Mouse (Mus musculus): ENCODE results near the gene Gm13272. TPM values are rescaled to one million over a fixed set of nuclear protein-coding genes. Genes with fewer than 3 reads are reported as not detected.

Gene Gm13272
- polyA plus RNA-seq, 1 experiment from 2014 or later: not detected

Other genes starting within 250 kb of the Gm13272 start
- gene Ifna15, start 221.6 kb upstream of the Gm13272 start, polyA plus RNA-seq (2014; fragmentation: Nextera tagmentation; extraction: Ambion mirVana): not detected in 2 replicates
- gene Ifna14, start 208.1 kb upstream of the Gm13272 start, polyA plus RNA-seq (2014; fragmentation: Nextera tagmentation; extraction: Ambion mirVana): not detected in 2 replicates
- gene Ifna9, start 187.5 kb upstream of the Gm13272 start, polyA plus RNA-seq (2014; fragmentation: Nextera tagmentation; extraction: Ambion mirVana): not detected in 2 replicates
- gene Ifna12, start 176.5 kb upstream of the Gm13272 start, polyA plus RNA-seq (2014; fragmentation: Nextera tagmentation; extraction: Ambion mirVana): not detected in 2 replicates
- gene C87499, start 145.4 kb upstream of the Gm13272 start, polyA plus RNA-seq (2014; fragmentation: Nextera tagmentation; extraction: Ambion mirVana): not detected in 2 replicates
- gene Ifna13, start 135.4 kb upstream of the Gm13272 start, polyA plus RNA-seq (2014; fragmentation: Nextera tagmentation; extraction: Ambion mirVana): not detected in 2 replicates
- not detected in 2 replicates for gene Ifna16, start 102.9 kb upstream of the Gm13272 start, polyA plus RNA-seq (2014; fragmentation: Nextera tagmentation; extraction: Ambion mirVana)
- not detected in 2 replicates for gene Ifna2, start 95.9 kb upstream of the Gm13272 start, polyA plus RNA-seq (2014; fragmentation: Nextera tagmentation; extraction: Ambion mirVana)
- not detected in 2 replicates for gene Ifnab, start 88.5 kb upstream of the Gm13272 start, polyA plus RNA-seq (2014; fragmentation: Nextera tagmentation; extraction: Ambion mirVana)
- gene Gm26566, start 58.0 kb upstream of the Gm13272 start, polyA plus RNA-seq (2014; fragmentation: Nextera tagmentation; extraction: Ambion mirVana): 0.81 and 1.3 TPM in 2 replicates
- gene Klhl9, start 57.4 kb upstream of the Gm13272 start, polyA plus RNA-seq (2014; fragmentation: Nextera tagmentation; extraction: Ambion mirVana): 136 and 144 TPM in 2 replicates
- gene Gm13271, start 25.0 kb upstream of the Gm13272 start, polyA plus RNA-seq (2014; fragmentation: Nextera tagmentation; extraction: Ambion mirVana): not detected in 2 replicates
- gene Gm13283, start 19.7 kb upstream of the Gm13272 start, polyA plus RNA-seq (2014; fragmentation: Nextera tagmentation; extraction: Ambion mirVana): 0.19 TPM in 1 of 2 replicates, not detected in the other
- gene Gm13290, start 6.0 kb upstream of the Gm13272 start, polyA plus RNA-seq (2014; fragmentation: Nextera tagmentation; extraction: Ambion mirVana): 0.20 and 0.53 TPM in 2 replicates
- gene Gm13289, start 2.9 kb upstream of the Gm13272 start, polyA plus RNA-seq (2014; fragmentation: Nextera tagmentation; extraction: Ambion mirVana): not detected in 2 replicates
- gene Ifnz, start 2.3 kb downstream of the Gm13272 start, polyA plus RNA-seq (2014; fragmentation: Nextera tagmentation; extraction: Ambion mirVana): not detected in 2 replicates
- gene Gm13276, start 5.9 kb downstream of the Gm13272 start, polyA plus RNA-seq (2014; fragmentation: Nextera tagmentation; extraction: Ambion mirVana): not detected in 2 replicates
- not detected in 2 replicates for gene Gm13277, start 8.8 kb downstream of the Gm13272 start, polyA plus RNA-seq (2014; fragmentation: Nextera tagmentation; extraction: Ambion mirVana)
- gene Gm13278, start 11.7 kb downstream of the Gm13272 start, polyA plus RNA-seq (2014; fragmentation: Nextera tagmentation; extraction: Ambion mirVana): not detected in 2 replicates
- not detected in 2 replicates for gene Gm13275, start 14.6 kb downstream of the Gm13272 start, polyA plus RNA-seq (2014; fragmentation: Nextera tagmentation; extraction: Ambion mirVana)
- not detected in 2 replicates for gene Gm13279, start 17.5 kb downstream of the Gm13272 start, polyA plus RNA-seq (2014; fragmentation: Nextera tagmentation; extraction: Ambion mirVana)
- gene Gm13285, start 19.8 kb downstream of the Gm13272 start, polyA plus RNA-seq (2014; fragmentation: Nextera tagmentation; extraction: Ambion mirVana): 1.3 TPM in 1 of 2 replicates, not detected in the other
- not detected in 2 replicates for gene Gm13287, start 23.4 kb downstream of the Gm13272 start, polyA plus RNA-seq (2014; fragmentation: Nextera tagmentation; extraction: Ambion mirVana)
- gene Gm13288, start 25.7 kb downstream of the Gm13272 start, polyA plus RNA-seq (2014; fragmentation: Nextera tagmentation; extraction: Ambion mirVana): not detected in 2 replicates
- not detected in 2 replicates for gene Ifna7, start 36.4 kb downstream of the Gm13272 start, polyA plus RNA-seq (2014; fragmentation: Nextera tagmentation; extraction: Ambion mirVana)
- not detected in 2 replicates for gene Ifna11, start 40.1 kb downstream of the Gm13272 start, polyA plus RNA-seq (2014; fragmentation: Nextera tagmentation; extraction: Ambion mirVana)
- gene Ifna6, start 47.6 kb downstream of the Gm13272 start, polyA plus RNA-seq (2014; fragmentation: Nextera tagmentation; extraction: Ambion mirVana): not detected in 2 replicates
- gene Ifna5, start 55.7 kb downstream of the Gm13272 start, polyA plus RNA-seq (2014; fragmentation: Nextera tagmentation; extraction: Ambion mirVana): not detected in 2 replicates
- not detected in 2 replicates for gene Ifna4, start 62.0 kb downstream of the Gm13272 start, polyA plus RNA-seq (2014; fragmentation: Nextera tagmentation; extraction: Ambion mirVana)
- gene Ifna1, start 70.2 kb downstream of the Gm13272 start, polyA plus RNA-seq (2014; fragmentation: Nextera tagmentation; extraction: Ambion mirVana): not detected in 2 replicates
- gene Ifne, start 100.4 kb downstream of the Gm13272 start, polyA plus RNA-seq (2014; fragmentation: Nextera tagmentation; extraction: Ambion mirVana): not detected in 2 replicates